35 mouse cellular contexts compared by ENCODE assay signal in genomic region chr3:99512250-99512649, GRCm38 (mm10).
"Had no signal": no experiment of that assay in that cellular context is flagged by ENCODE, and none has a peak within 500 bp of the region (broad histone marks: within the 10 kb centered on the region; RNA-seq: fewer than 3 reads in every experiment).

No protein-coding gene starts in this region.

- H3K4me1 ChIP-seq: heart, embryonic 10.5 days; heart, embryonic 12.5 days; heart, embryonic 13.5 days; heart, embryonic 15.5 days; hindbrain, embryonic 10.5 days; hindbrain, embryonic 12.5 days; hindbrain, embryonic 13.5 days; hindbrain, embryonic 15.5 days; intestine, embryonic 15.5 days; kidney, embryonic 15.5 days had no signal

- H3K4me2 ChIP-seq: heart, embryonic 11.5 days; heart, embryonic 12.5 days; heart, embryonic 13.5 days; heart, embryonic 15.5 days; hindbrain, embryonic 12.5 days; hindbrain, embryonic 13.5 days; hindbrain, embryonic 14.5 days; hindbrain, embryonic 15.5 days; intestine, embryonic 15.5 days; kidney, embryonic 15.5 days had no signal

- H3K9me3 ChIP-seq: heart, embryonic 10.5 days; heart, embryonic 12.5 days; heart, embryonic 13.5 days; heart, embryonic 15.5 days; hindbrain, embryonic 10.5 days; hindbrain, embryonic 12.5 days; hindbrain, embryonic 13.5 days; hindbrain, embryonic 15.5 days; intestine, embryonic 15.5 days; kidney, embryonic 15.5 days had no signal

- H3K36me3 ChIP-seq: heart, embryonic 10.5 days; heart, embryonic 12.5 days; heart, embryonic 13.5 days; heart, embryonic 15.5 days; hindbrain, embryonic 10.5 days; hindbrain, embryonic 12.5 days; hindbrain, embryonic 13.5 days; hindbrain, embryonic 15.5 days; intestine, embryonic 15.5 days; kidney, embryonic 15.5 days had no signal

- ATAC-seq: hindbrain, embryonic 16.5 days; hindbrain, postnatal 0 days; inflammation-experienced regulatory T-cells, adult 6 months; intestine, embryonic 15.5 days; intestine, embryonic 16.5 days; intestine, postnatal 0 days had no signal

- H3K9ac ChIP-seq: heart, embryonic 12.5 days; heart, embryonic 13.5 days; heart, embryonic 15.5 days; hindbrain, embryonic 12.5 days; hindbrain, embryonic 13.5 days; hindbrain, embryonic 14.5 days; hindbrain, embryonic 15.5 days; intestine, embryonic 15.5 days; kidney, embryonic 15.5 days had no signal

- H3K27me3 ChIP-seq: heart, embryonic 12.5 days; heart, embryonic 13.5 days; heart, embryonic 15.5 days; hindbrain, embryonic 12.5 days; hindbrain, embryonic 13.5 days; hindbrain, embryonic 15.5 days; intestine, embryonic 15.5 days; kidney, embryonic 15.5 days had no signal

- H3K27ac ChIP-seq: heart, embryonic 10.5 days; heart, embryonic 13.5 days; heart, embryonic 15.5 days; hindbrain, embryonic 10.5 days; hindbrain, embryonic 12.5 days; hindbrain, embryonic 13.5 days; hindbrain, embryonic 14.5 days; hindbrain, embryonic 15.5 days; hindbrain, postnatal 0 days; intestine, embryonic 15.5 days; kidney, embryonic 15.5 days; kidney, postnatal 0 days; layer of hippocampus, adult 2 months had no signal

- H3K4me3 ChIP-seq: heart, embryonic 10.5 days; heart, embryonic 12.5 days; heart, embryonic 13.5 days; heart, embryonic 15.5 days; hindbrain, embryonic 10.5 days; hindbrain, embryonic 12.5 days; hindbrain, embryonic 13.5 days; hindbrain, embryonic 15.5 days; intestine, embryonic 15.5 days; kidney, embryonic 15.5 days; layer of hippocampus, adult 2 months had no signal

- DNase-seq: heart, postnatal 10 days; heart, postnatal 14 days; heart, postnatal 36 days; heart, postnatal 4 days; kidney, adult 11 months; kidney, adult 18-20 months; kidney, adult 2 months; kidney, adult 8-10 months; kidney, adult 9 months; kidney, postnatal 10 days; kidney, postnatal 14 days; kidney, postnatal 25 days; kidney, postnatal 36 days; kidney, postnatal 4 days; layer of hippocampus, adult 9-11 months; layer of hippocampus, postnatal 36 days had no signal
